Mouse (Mus musculus): Measurements from ENCODE around the gene Add3.

DNA sequence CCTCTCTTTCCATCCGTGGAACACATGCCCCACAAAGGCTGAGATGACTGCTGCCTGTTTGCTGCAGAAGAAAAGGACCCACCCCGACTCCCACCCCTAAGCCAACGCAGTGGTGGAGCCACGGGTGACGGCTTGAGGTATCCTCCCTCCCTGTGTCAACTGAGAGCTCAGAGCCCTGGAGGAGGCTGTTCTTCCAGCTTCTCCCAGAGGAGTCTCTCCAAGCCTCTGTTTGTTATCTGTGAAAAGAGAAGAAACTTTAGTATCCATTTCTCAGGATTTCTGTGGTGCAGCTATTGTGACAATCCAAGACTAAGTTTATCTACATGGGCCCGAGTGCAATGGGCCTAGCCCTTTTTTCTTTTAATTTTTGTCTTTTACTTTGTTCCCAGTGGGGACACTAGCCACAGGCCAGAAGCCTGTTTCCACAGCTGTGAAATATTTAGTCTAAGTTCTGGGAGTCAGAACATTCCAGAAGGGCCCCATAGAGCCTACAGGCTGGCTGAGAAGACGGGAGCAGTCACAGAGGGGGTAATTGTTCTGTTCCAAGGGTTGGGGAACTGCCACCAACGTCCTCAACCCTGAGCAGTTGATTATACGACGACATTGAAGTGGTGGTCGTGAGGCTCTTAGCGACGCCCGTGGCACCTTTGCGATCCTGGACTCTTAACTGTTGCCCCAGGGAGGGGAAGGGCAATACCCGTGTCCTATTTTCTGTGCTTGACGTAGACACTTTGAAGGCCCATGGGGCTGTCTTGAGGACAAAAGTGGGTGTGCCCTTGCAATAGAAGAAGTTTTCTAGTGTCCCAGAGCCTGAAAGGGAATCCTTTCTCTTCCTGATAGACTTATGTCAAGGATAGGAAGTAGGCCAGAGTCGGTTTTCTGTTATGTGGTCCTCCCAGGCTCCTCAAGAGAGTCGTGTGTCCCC is 138.5 kb downstream of the Add3 start:
- no peak for TF ChIP-seq POLR2A (IDR thresholded peaks at IDR 0.05; ENCODE audit: borderline replicate concordance, low read depth, low read length)
- TF ChIP-seq CTCF (IDR thresholded peaks at IDR 0.05; ENCODE audit: low read depth, low read length), result no peak
